ENCODE assay signal across 16 mouse cellular contexts in genomic region chr2:158776716-158777115, GRCm38 (mm10). TPM values are rescaled to one million over a fixed set of nuclear protein-coding genes. Genes with fewer than 3 reads are reported as not detected.
DNase-seq lines count a peak whose midpoint lies in the region; ATAC-seq and TF ChIP-seq lines count a peak whose summit lies in the region.
"Had no signal": no experiment of that assay in that cellular context is flagged by ENCODE, and none has a peak within 500 bp of the region (broad histone marks: within the 10 kb centered on the region; RNA-seq: fewer than 3 reads in every experiment).

No protein-coding gene starts in this region.

- 64% methylated on average over 4 of the region's 4 CpGs for WGBS in forebrain, postnatal 0 days
- 96% methylated on average over 4 of the region's 4 CpGs for WGBS in forebrain, embryonic 10.5 days
- WGBS in midbrain, embryonic 11.5 days: 98% methylated on average over 4 of the region's 4 CpGs
- WGBS in midbrain, embryonic 10.5 days: 94% methylated on average over 4 of the region's 4 CpGs

- H3K27ac ChIP-seq in forebrain, postnatal 0 days (ENCODE audit: low read depth, low read length): no peak overlapping the region
- H3K27ac ChIP-seq in forebrain, embryonic 10.5 days: no peak overlapping the region
- no peak overlapping the region for H3K27ac ChIP-seq in midbrain, embryonic 11.5 days (ENCODE audit: low read depth, low read length)
- no peak overlapping the region for H3K27ac ChIP-seq in midbrain, embryonic 10.5 days (replicated peaks)
- H3K27ac ChIP-seq: kidney, embryonic 15.5 days; liver, embryonic 13.5 days; neural tube, embryonic 12.5 days had no signal

- no peaks in the 10 kb centered on the region for H3K27me3 ChIP-seq in forebrain, postnatal 0 days (ENCODE audit: insufficient read depth, low read length)
- H3K27me3 ChIP-seq in forebrain, embryonic 10.5 days (ENCODE audit: poor library complexity, severe bottlenecking): no peaks in the 10 kb centered on the region
- H3K27me3 ChIP-seq in midbrain, embryonic 11.5 days (ENCODE audit: control insufficient read depth, insufficient read depth, low read length): no peaks in the 10 kb centered on the region
- no peaks in the 10 kb centered on the region for H3K27me3 ChIP-seq in midbrain, embryonic 10.5 days (ENCODE audit: low read depth, poor library complexity, severe bottlenecking)
- H3K27me3 ChIP-seq: kidney, embryonic 15.5 days; liver, embryonic 13.5 days; megakaryocyte, embryonic 14.5 days; neural tube, embryonic 12.5 days had no signal

- no peak overlapping the region for H3K4me2 ChIP-seq in forebrain, postnatal 0 days (ENCODE audit: low read depth)
- no peak overlapping the region for H3K4me2 ChIP-seq in midbrain, embryonic 11.5 days
- H3K4me2 ChIP-seq: kidney, embryonic 15.5 days; liver, embryonic 13.5 days; neural tube, embryonic 12.5 days had no signal

- H3K4me1 ChIP-seq in forebrain, postnatal 0 days (ENCODE audit: insufficient read depth): no peaks in the 10 kb centered on the region
- H3K4me1 ChIP-seq in forebrain, embryonic 10.5 days: peaks cover 26% of the 10 kb centered on the region
- H3K4me1 ChIP-seq in midbrain, embryonic 11.5 days (ENCODE audit: control insufficient read depth, insufficient read depth, low read length): no peaks in the 10 kb centered on the region; the same call in 1 of the 2 replicates
- peaks cover 35% of the 10 kb centered on the region for H3K4me1 ChIP-seq in midbrain, embryonic 10.5 days

- no peak for DNase-seq in forebrain, postnatal 0 days
- no peak for DNase-seq in forebrain, embryonic 10.5 days (ENCODE audit: extremely low spot score, low spot score)
- peak; percentile 24 for DNase-seq in heart, postnatal 4 days
- DNase-seq in heart, adult 9 months (ENCODE audit: low spot score in 2 of 2): no peak
- DNase-seq in midbrain, embryonic 11.5 days (ENCODE audit: low spot score, missing footprints): peak; percentile 61
- no peak for DNase-seq in midbrain, embryonic 10.5 days (ENCODE audit: low spot score)
- no peak for DNase-seq in layer of hippocampus, postnatal 25 days (ENCODE audit: extremely low spot score in 1 of 2, low spot score in 1 of 2)
- DNase-seq: layer of hippocampus, postnatal 36 days; liver, embryonic 13.5 days; lung, postnatal 14 days; spleen, adult 18-20 months; thymus, adult 2 months had no signal

- no peaks in the 10 kb centered on the region for H3K36me3 ChIP-seq in forebrain, postnatal 0 days (ENCODE audit: insufficient read depth)
- peaks cover 97% of the 10 kb centered on the region for H3K36me3 ChIP-seq in forebrain, embryonic 10.5 days (replicated peaks)
- peaks cover 11% of the 10 kb centered on the region for H3K36me3 ChIP-seq in midbrain, embryonic 11.5 days (ENCODE audit: control insufficient read depth, insufficient read depth, low read length)
- H3K36me3 ChIP-seq in midbrain, embryonic 10.5 days: peaks cover 97% of the 10 kb centered on the region

- no peak overlapping the region for H3K4me3 ChIP-seq in forebrain, postnatal 0 days (ENCODE audit: low read depth, low read length)
- no peak overlapping the region for H3K4me3 ChIP-seq in forebrain, embryonic 10.5 days
- no peak overlapping the region for H3K4me3 ChIP-seq in midbrain, embryonic 11.5 days (ENCODE audit: low read depth, low read length)
- H3K4me3 ChIP-seq in midbrain, embryonic 10.5 days: no peak overlapping the region
- H3K4me3 ChIP-seq: kidney, embryonic 15.5 days; liver, embryonic 13.5 days; megakaryocyte, embryonic 14.5 days; neural tube, embryonic 12.5 days had no signal

- H3K9ac ChIP-seq in forebrain, postnatal 0 days: 0 out of 2 replicates have a peak overlapping the region, but pooled peaks have one; percentile 1
- no peak overlapping the region for H3K9ac ChIP-seq in midbrain, embryonic 11.5 days (ENCODE audit: low read length)
- H3K9ac ChIP-seq: kidney, embryonic 15.5 days; liver, embryonic 13.5 days had no signal

- no peak for ATAC-seq in forebrain, postnatal 0 days
- no peak for ATAC-seq in midbrain, embryonic 11.5 days (ENCODE audit: low FRiP score)
- ATAC-seq: inflammation-experienced regulatory T-cells, adult 6 months had no signal

- no peaks in the 10 kb centered on the region for H3K9me3 ChIP-seq in forebrain, postnatal 0 days (ENCODE audit: low read length)
- H3K9me3 ChIP-seq in forebrain, embryonic 10.5 days: no peaks in the 10 kb centered on the region
- H3K9me3 ChIP-seq in midbrain, embryonic 11.5 days (ENCODE audit: control insufficient read depth, low read length): no peaks in the 10 kb centered on the region
- no peaks in the 10 kb centered on the region for H3K9me3 ChIP-seq in midbrain, embryonic 10.5 days (replicated peaks)
- H3K9me3 ChIP-seq: kidney, embryonic 15.5 days; liver, embryonic 13.5 days; megakaryocyte, embryonic 14.5 days; neural tube, embryonic 12.5 days had no signal

- TF ChIP-seq CTCF in forebrain, postnatal 0 days (IDR thresholded peaks at IDR 0.05; ENCODE audit: low read depth): no peak

RNA-seq across cellular contexts. Expression of gene Fam83d, which starts 8.8 kb away (rescaled TPM):
- total RNA-seq in forebrain, postnatal 0 days (2014; rRNA removed): 5.8 and 6.3 TPM in 2 replicates
- polyA plus RNA-seq in forebrain, postnatal 0 days (2015; fragmentation: Nextera tagmentation; extraction: Ambion mirVana): 5.4 and 5.7 TPM in 2 replicates
- polyA plus RNA-seq in forebrain, embryonic 10.5 days (2016; fragmentation: Nextera tagmentation; extraction: Ambion mirVana): 49.1 and 49.8 TPM in 2 replicates
- total RNA-seq in heart, postnatal 4 days (2021): 10 to 100 TPM; 29.9 to 33.7 TPM
- 48.5 and 48.8 TPM in 2 replicates for polyA plus RNA-seq in midbrain, embryonic 11.5 days (2014; fragmentation: Nextera tagmentation; extraction: Ambion mirVana)
- 54.4 and 55.8 TPM in 2 replicates for polyA plus RNA-seq in midbrain, embryonic 10.5 days (2016; fragmentation: Nextera tagmentation; extraction: Ambion mirVana)
- 1 to 10 TPM; 5.2 to 6.5 TPM for total RNA-seq in layer of hippocampus, postnatal 25 days (2021)

RNA-seq across cellular contexts. Expression of gene Dhx35, which starts 17.9 kb away (rescaled TPM):
- 26.2 and 29.2 TPM in 2 replicates for total RNA-seq in forebrain, postnatal 0 days (2014; rRNA removed)
- 9.9 and 11.8 TPM in 2 replicates for polyA plus RNA-seq in forebrain, postnatal 0 days (2015; fragmentation: Nextera tagmentation; extraction: Ambion mirVana)
- 19.2 and 19.6 TPM in 2 replicates for polyA plus RNA-seq in forebrain, embryonic 10.5 days (2016; fragmentation: Nextera tagmentation; extraction: Ambion mirVana)
- 10 to 100 TPM; 33.2 to 33.3 TPM for total RNA-seq in heart, postnatal 4 days (2021)
- polyA plus RNA-seq in midbrain, embryonic 11.5 days (2014; fragmentation: Nextera tagmentation; extraction: Ambion mirVana): 16.1 and 18.3 TPM in 2 replicates
- 17.7 and 19.6 TPM in 2 replicates for polyA plus RNA-seq in midbrain, embryonic 10.5 days (2016; fragmentation: Nextera tagmentation; extraction: Ambion mirVana)
- total RNA-seq in layer of hippocampus, postnatal 25 days (2021): 10 to 100 TPM; 16.1 to 22.0 TPM

Comparison
In these comparisons a context has a peak if more than half of its experiments do, and no peak if none do; other contexts are left out.
1. DNase-seq: peak in heart, postnatal 4 days (single experiment) and midbrain, embryonic 11.5 days (single experiment); none in forebrain, postnatal 0 days (single experiment), forebrain, embryonic 10.5 days (single experiment), heart, adult 9 months (0 of 2), midbrain, embryonic 10.5 days (single experiment) and layer of hippocampus, postnatal 25 days (0 of 2).